Mouse (Mus musculus) CD4-positive, CD25-positive, alpha-beta regulatory T cell, adult 9 weeks (primary cell): ENCODE measurements around the gene Btbd11. TPM values are rescaled to one million over a fixed set of nuclear protein-coding genes. Genes with fewer than 3 reads are reported as not detected.

ENCODE experiments used
- polyA plus RNA-seq: library from polyadenylated mRNA; unstranded; fragments of 100-300 nt; shearing (Covaris generic); gene quantifications from one replicate; pipeline ENCODE4 v1.2.1, GENCODE M21; 2017

Btbd11 gene
- polyA plus RNA-seq: 3.6 TPM

DNA sequence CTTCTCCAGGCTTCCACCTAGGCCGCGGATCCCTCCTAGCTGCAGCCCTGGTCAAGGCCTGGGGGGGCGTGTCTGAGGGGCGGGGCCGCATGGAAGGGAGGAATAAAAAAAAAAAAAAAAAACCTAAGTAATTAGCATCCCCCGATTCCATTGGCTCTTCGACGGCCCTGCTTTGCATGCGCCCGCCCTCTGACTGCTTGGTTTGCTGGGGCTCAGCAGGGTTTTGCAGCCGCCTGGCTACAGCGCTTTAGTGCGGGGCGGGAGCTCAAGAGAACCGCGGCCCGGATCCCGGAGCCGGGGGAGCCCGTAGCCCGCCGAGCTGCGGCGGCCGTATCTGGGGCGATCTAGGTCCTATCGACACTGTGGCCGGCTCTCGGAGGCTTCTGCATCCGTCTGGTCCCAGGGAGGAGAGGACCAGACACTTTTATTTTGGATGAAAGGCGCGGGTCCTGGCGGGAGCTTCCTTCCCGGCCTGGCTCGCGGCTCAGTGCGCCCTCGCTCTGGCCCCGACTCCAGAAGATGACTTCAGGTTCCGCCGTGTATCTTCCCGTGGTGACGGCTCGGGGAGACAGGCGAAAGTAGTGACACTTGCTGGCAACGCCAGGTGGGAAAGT, at the start of gene Btbd11:
Gene Btbd11, plus strand, starts transcription at position 210 of the 614 bp plus-strand sequence.

Other genes starting within 250 kb of the Btbd11 start
- gene Cry1, start 201.8 kb upstream of the Btbd11 start, polyA plus RNA-seq: 3.4 TPM